Comparison of ENCODE assay signal across 9 mouse cellular contexts in the genomic region with DNA sequence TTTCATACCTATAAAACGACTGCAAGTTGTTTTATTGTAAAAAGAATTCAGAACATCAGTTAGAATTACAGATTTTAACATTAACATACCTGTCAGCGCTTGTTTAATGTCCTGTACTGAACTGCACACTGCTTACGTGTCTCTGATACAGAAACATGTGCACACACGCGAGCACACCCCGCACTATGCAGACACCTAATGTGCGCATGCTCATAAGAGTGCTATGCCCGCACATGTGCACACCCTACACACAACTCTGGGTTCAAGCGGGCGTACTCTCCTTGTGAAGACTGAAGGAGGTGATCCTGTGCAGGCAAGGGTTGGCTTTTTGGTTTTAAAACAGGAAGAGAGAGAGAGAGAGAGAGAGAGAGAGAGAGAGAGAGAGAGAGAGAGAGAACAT. TPM values are rescaled to one million over a fixed set of nuclear protein-coding genes. Genes with fewer than 3 reads are reported as not detected.
DNase-seq lines count a peak whose midpoint lies in the region; ATAC-seq and TF ChIP-seq lines count a peak whose summit lies in the region.
"Had no signal": no experiment of that assay in that cellular context is flagged by ENCODE, and none has a peak within 500 bp of the region (broad histone marks: within the 10 kb centered on the region; RNA-seq: fewer than 3 reads in every experiment).

No protein-coding gene starts in this region.

- no peaks in the 10 kb centered on the region for H3K36me3 ChIP-seq in forebrain, postnatal 0 days (ENCODE audit: insufficient read depth)
- H3K36me3 ChIP-seq in forebrain, embryonic 13.5 days (ENCODE audit: poor library complexity, severe bottlenecking), result no peaks in the 10 kb centered on the region
- H3K36me3 ChIP-seq in kidney, embryonic 15.5 days, result no peaks in the 10 kb centered on the region
- no peaks in the 10 kb centered on the region for H3K36me3 ChIP-seq in liver, postnatal 0 days (replicated peaks; ENCODE audit: insufficient read depth, low read length)
- H3K36me3 ChIP-seq: midbrain, embryonic 15.5 days had no signal

- DNase-seq in forebrain, postnatal 0 days, result no peak
- DNase-seq in kidney, postnatal 14 days, result no peak
- DNase-seq in liver, postnatal 0 days, result no peak
- DNase-seq in spleen, adult 18-20 months, result no peak
- no peak for DNase-seq in left cerebral cortex, adult 2 months (ENCODE audit: extremely low spot score in 1 of 2, low spot score in 2 of 2)

- H3K9ac ChIP-seq in forebrain, postnatal 0 days, result no peak overlapping the region
- H3K9ac ChIP-seq in forebrain, embryonic 13.5 days, result no peak overlapping the region
- no peak overlapping the region for H3K9ac ChIP-seq in kidney, embryonic 15.5 days
- no peak overlapping the region for H3K9ac ChIP-seq in liver, postnatal 0 days (replicated peaks)

- WGBS in forebrain, postnatal 0 days, result 78% methylated on average over 10 of the region's 10 CpGs
- 85% methylated on average over 10 of the region's 10 CpGs for WGBS in forebrain, embryonic 13.5 days
- WGBS in kidney, embryonic 15.5 days, result 78% methylated on average over 10 of the region's 10 CpGs
- WGBS in liver, postnatal 0 days (ENCODE audit: insufficient replicate concordance), result 60% methylated on average over 10 of the region's 10 CpGs

- peaks cover 7% of the 10 kb centered on the region; the same call in 1 of the 2 replicates for H3K4me1 ChIP-seq in forebrain, postnatal 0 days (ENCODE audit: insufficient read depth)
- peaks cover 19% of the 10 kb centered on the region for H3K4me1 ChIP-seq in forebrain, embryonic 13.5 days
- H3K4me1 ChIP-seq in kidney, embryonic 15.5 days, result peaks cover 53% of the 10 kb centered on the region
- H3K4me1 ChIP-seq in cortical plate, adult 2 months (ENCODE audit: control insufficient read depth, insufficient read depth, low read length), result no peaks in the 10 kb centered on the region
- peaks cover 16% of the 10 kb centered on the region for H3K4me1 ChIP-seq in liver, postnatal 0 days (ENCODE audit: insufficient read depth)

- no peak for TF ChIP-seq EP300 in liver, postnatal 0 days (IDR thresholded peaks at IDR 0.05; ENCODE audit: low read depth)

- H3K27ac ChIP-seq in forebrain, postnatal 0 days (ENCODE audit: low read depth, low read length), result no peak overlapping the region
- H3K27ac ChIP-seq in forebrain, embryonic 13.5 days, result no peak overlapping the region
- H3K27ac ChIP-seq in kidney, embryonic 15.5 days, result no peak overlapping the region
- no peak overlapping the region for H3K27ac ChIP-seq in cortical plate, adult 2 months (ENCODE audit: insufficient read depth, low read length)
- no peak overlapping the region for H3K27ac ChIP-seq in liver, postnatal 0 days (ENCODE audit: low read depth)
- no peak overlapping the region for H3K27ac ChIP-seq in left cerebral cortex, adult 2 months
- H3K27ac ChIP-seq: midbrain, embryonic 15.5 days had no signal

- TF ChIP-seq POLR2A in cortical plate, adult 2 months (IDR thresholded peaks at IDR 0.05; ENCODE audit: extremely low read depth, insufficient read depth, low read length), result no peak

- no peaks in the 10 kb centered on the region for H3K27me3 ChIP-seq in forebrain, postnatal 0 days (ENCODE audit: insufficient read depth, low read length)
- peaks cover 3% of the 10 kb centered on the region; the same call in 1 of the 2 replicates for H3K27me3 ChIP-seq in forebrain, embryonic 13.5 days
- H3K27me3 ChIP-seq in kidney, embryonic 15.5 days, result no peaks in the 10 kb centered on the region
- H3K27me3 ChIP-seq in liver, postnatal 0 days (ENCODE audit: insufficient read depth, low read length), result peaks cover 11% of the 10 kb centered on the region; the same call in 1 of the 2 replicates
- H3K27me3 ChIP-seq: midbrain, embryonic 15.5 days had no signal

- intact Hi-C loops in left cerebral cortex, adult 2 months (cut with DNase I), result no loop called here

- H3K4me2 ChIP-seq in forebrain, postnatal 0 days (ENCODE audit: low read depth), result peak overlapping the region; percentile 72; the same call in 1 of the 2 replicates
- H3K4me2 ChIP-seq in forebrain, embryonic 13.5 days, result no peak overlapping the region
- peak overlapping the region; percentile 69; the same call in 1 of the 2 replicates for H3K4me2 ChIP-seq in kidney, embryonic 15.5 days
- H3K4me2 ChIP-seq in liver, postnatal 0 days (ENCODE audit: low read depth, low read length), result peak overlapping the region; percentile 72; the same call in 1 of the 2 replicates

- no peak for ATAC-seq in forebrain, postnatal 0 days
- no peak for ATAC-seq in forebrain, embryonic 13.5 days
- ATAC-seq in kidney, embryonic 15.5 days (replicated peaks; ENCODE audit: low FRiP score), result no peak
- no peak for ATAC-seq in liver, postnatal 0 days
- ATAC-seq: midbrain, embryonic 15.5 days had no signal

- no peak overlapping the region for H3K4me3 ChIP-seq in forebrain, postnatal 0 days (ENCODE audit: low read depth, low read length)
- H3K4me3 ChIP-seq in forebrain, embryonic 13.5 days, result no peak overlapping the region
- no peak overlapping the region for H3K4me3 ChIP-seq in kidney, embryonic 15.5 days (replicated peaks)
- H3K4me3 ChIP-seq in cortical plate, adult 2 months (ENCODE audit: insufficient read depth, low read length), result peak overlapping the region; percentile 36; the same call in 1 of the 2 replicates
- H3K4me3 ChIP-seq in liver, postnatal 0 days (ENCODE audit: low read depth, low read length), result no peak overlapping the region
- H3K4me3 ChIP-seq in left cerebral cortex, adult 2 months, result no peak overlapping the region

- TF ChIP-seq CTCF in forebrain, postnatal 0 days (IDR thresholded peaks at IDR 0.05; ENCODE audit: low read depth), result no peak
- TF ChIP-seq CTCF in cortical plate, adult 2 months (IDR thresholded peaks at IDR 0.05; ENCODE audit: extremely low read depth, insufficient read depth, low read length), result no peak
- TF ChIP-seq CTCF in liver, postnatal 0 days (IDR thresholded peaks at IDR 0.05; ENCODE audit: low read depth), result no peak
- TF ChIP-seq CTCF in left cerebral cortex, adult 2 months (IDR thresholded peaks at IDR 0.05), result no peak

- no peaks in the 10 kb centered on the region for H3K9me3 ChIP-seq in forebrain, postnatal 0 days (ENCODE audit: low read length)
- H3K9me3 ChIP-seq in forebrain, embryonic 13.5 days (replicated peaks), result no peaks in the 10 kb centered on the region
- H3K9me3 ChIP-seq in kidney, embryonic 15.5 days (replicated peaks), result no peaks in the 10 kb centered on the region
- H3K9me3 ChIP-seq in liver, postnatal 0 days (ENCODE audit: low read length), result no peaks in the 10 kb centered on the region
- H3K9me3 ChIP-seq: midbrain, embryonic 15.5 days had no signal

RNA-seq across cellular contexts. Expression of gene Papln, which starts 1.1 kb away (rescaled TPM):
- 1.8 and 2.7 TPM in 2 replicates for total RNA-seq in forebrain, postnatal 0 days (2014; rRNA removed)
- polyA plus RNA-seq in forebrain, postnatal 0 days (2015; fragmentation: Nextera tagmentation; extraction: Ambion mirVana), result 0.23 and 0.40 TPM in 2 replicates
- polyA plus RNA-seq in forebrain, embryonic 13.5 days (2015; fragmentation: Nextera tagmentation; extraction: Ambion mirVana), result 0.10 and 0.19 TPM in 2 replicates
- 2.0 and 2.1 TPM in 2 replicates for polyA plus RNA-seq in kidney, embryonic 15.5 days (2015; fragmentation: Nextera tagmentation; extraction: Ambion mirVana)
- 3.0 and 3.4 TPM in 2 replicates for polyA plus RNA-seq in cortical plate, adult 2 months (2012; rRNA removed)
- 0.15 and 0.28 TPM in 2 replicates for polyA plus RNA-seq in liver, postnatal 0 days (2015; fragmentation: Nextera tagmentation; extraction: Ambion mirVana)
- 1 to 10 TPM; 8.4 to 10.0 TPM for total RNA-seq in left cerebral cortex, adult 2 months (2021)
